Mouse (Mus musculus) heart, postnatal 4 days (tissue): ENCODE measurements around the gene Net1. TPM values are rescaled to one million over a fixed set of nuclear protein-coding genes. Genes with fewer than 3 reads are reported as not detected.

Experiments used
- microRNA-seq, 2 experiments: library from miRNA; unstranded; fragments of <30 nt; microRNA quantifications; one replicate each; pipeline ENCODE4 v1.2.0; 2021 to 2022
- total RNA-seq, 2 experiments: library from RNA; stranded (reverse); gene quantifications; 2 replicates each; pipeline ENCODE4 v1.2.3; 2021

Net1 gene
- total RNA-seq, 2 experiments from 2014 or later = 41.3 to 41.4 TPM

Small RNA genes lying within 50 kb of the gene (microRNA-seq; reads per million reads assigned to microRNA genes)
- 0 reads per million in 2 experiments for gene Gm22460

Other genes starting within 250 kb of the Net1 start
- gene Calml3, start 113.9 kb downstream of the Net1 start, total RNA-seq = not detected
- gene Calm4, start 80.5 kb downstream of the Net1 start, total RNA-seq = not detected
- not detected for gene Calm5, start 64.0 kb downstream of the Net1 start, total RNA-seq
- not detected for gene Tubal3, start 54 bp upstream of the Net1 start, total RNA-seq
- not detected for gene Ucn3, start 27.1 kb upstream of the Net1 start, total RNA-seq
- gene Akr1c14, start 130.8 kb upstream of the Net1 start, total RNA-seq = 1 to 10 TPM; 5.4 to 5.6 TPM
- not detected for gene Akr1c18, start 232.4 kb upstream of the Net1 start, total RNA-seq